Mouse (Mus musculus) hindbrain, embryonic 16.5 days (tissue): ENCODE measurements around the gene Tmem50a. TPM values are rescaled to one million over a fixed set of nuclear protein-coding genes. Genes with fewer than 3 reads are reported as not detected.

Experiments used
- ATAC-seq: fragments of 200-750 bp; cut with Nextera tagmentation; 2 replicates; pipeline ENCODE4 v1.8.0; 2017; ENCODE audit warnings: moderate TSS enrichment, moderate library complexity
- H3K27ac ChIP-seq: fragments of 300-500 bp; sonication (generic); 2 replicates; pipeline ENCODE4 v1.5.1; 2014; ENCODE audit warnings: low read depth, mild to moderate bottlenecking, control low read depth, low read length, moderate library complexity
- H3K27me3 ChIP-seq: fragments of 300-500 bp; sonication (generic); replicated peaks from 2 replicates; pipeline ENCODE4 v1.6.1; 2014; ENCODE audit warnings: low read length; ENCODE audit not compliant: control insufficient read depth, insufficient read depth
- H3K36me3 ChIP-seq: fragments of 300-500 bp; sonication (generic); 2 replicates; pipeline ENCODE4 v1.6.1; 2014; ENCODE audit warnings: mild to moderate bottlenecking, low read length, moderate library complexity, mixed read lengths; ENCODE audit not compliant: control insufficient read depth, insufficient read depth
- H3K4me1 ChIP-seq: fragments of 300-500 bp; sonication (generic); 2 replicates; pipeline ENCODE4 v1.6.1; 2014; ENCODE audit warnings: low read depth, low read length; ENCODE audit not compliant: control insufficient read depth, insufficient read depth
- H3K4me2 ChIP-seq: fragments of 300-500 bp; sonication (generic); 2 replicates; pipeline ENCODE4 v1.6.1; 2014; ENCODE audit warnings: mild to moderate bottlenecking, low read length, control low read depth, moderate library complexity
- H3K4me3 ChIP-seq: fragments of 300-500 bp; sonication (generic); 2 replicates; pipeline ENCODE4 v1.5.1; 2014; ENCODE audit warnings: mild to moderate bottlenecking, low read length, control low read depth, moderate library complexity
- H3K9ac ChIP-seq: fragments of 300-500 bp; sonication (generic); 2 replicates; pipeline ENCODE4 v1.6.1; 2014; ENCODE audit warnings: low read depth, mild to moderate bottlenecking, control low read depth, low read length, moderate library complexity
- H3K9me3 ChIP-seq: fragments of 300-500 bp; sonication (generic); 2 replicates; pipeline ENCODE4 v1.6.1; 2014; ENCODE audit warnings: mild to moderate bottlenecking, low read length, moderate library complexity; ENCODE audit not compliant: control insufficient read depth
- WGBS: fragments of 180-500 bp; shearing (Covaris S2); extraction: QIAGEN DNeasy Blood & Tissue Kit; methylation state at CpG from one replicate; pipeline ENCODE4 v1.1.7; 2014; 5-methylcytosine and 5-hydroxymethylcytosine counted together
- polyA plus RNA-seq: library from polyadenylated mRNA; unstranded; fragments of >200 nt; fragmentation: Nextera tagmentation; extraction: Ambion mirVana; gene quantifications from 2 replicates; pipeline ENCODE4 v1.2.1, GENCODE M21; 2015

Tmem50a gene
- polyA plus RNA-seq, 1 experiment from 2014 or later: 227 TPM

- Histone ChIP-seq H3K27ac (no peak overlapping the region), H3K9ac (no peak overlapping the region), H3K9me3 (no peaks in the 10 kb centered on the region), H3K27me3 (peaks cover 15% of the 10 kb centered on the region), H3K4me1 (no peaks in the 10 kb centered on the region), H3K4me2 (no peak overlapping the region), H3K36me3 (no peaks in the 10 kb centered on the region), H3K4me3 (no peak overlapping the region)
- WGBS: 58% methylated on average over 7 of the region's 7 CpGs
- ATAC-seq: no peak
These were observed 44.9 kb downstream of the Tmem50a start for GRCm38 (mm10) chr4:134869815-134870375.

GRCm38 (mm10) chr4:134869068-134869730 lies 45.6 kb downstream of the Tmem50a start:
- H3K27me3 ChIP-seq: peaks cover 15% of the 10 kb centered on the region
- H3K9me3 ChIP-seq: no peaks in the 10 kb centered on the region
- no peaks in the 10 kb centered on the region for H3K36me3 ChIP-seq
- no peaks in the 10 kb centered on the region for H3K4me1 ChIP-seq
- 11% methylated on average over 16 of the region's 16 CpGs for WGBS
- H3K4me3 ChIP-seq: no peak overlapping the region
- H3K4me2 ChIP-seq: no peak overlapping the region
- no peak for ATAC-seq
- no peak overlapping the region for H3K9ac ChIP-seq
- H3K27ac ChIP-seq: no peak overlapping the region

GRCm38 (mm10) chr4:134868490-134868889 lies 46.3 kb downstream of the Tmem50a start:
- 32% methylated on average over 9 of the region's 9 CpGs for WGBS
- Histone ChIP-seq H3K27me3 (peaks cover 15% of the 10 kb centered on the region), H3K4me3 (no peak overlapping the region), H3K9ac (no peak overlapping the region), H3K27ac (no peak overlapping the region), H3K4me2 (no peak overlapping the region), H3K36me3 (no peaks in the 10 kb centered on the region), H3K4me1 (no peaks in the 10 kb centered on the region), H3K9me3 (no peaks in the 10 kb centered on the region)
- no peak for ATAC-seq

- Histone ChIP-seq H3K4me3 (no peak overlapping the region), H3K9me3 (no peaks in the 10 kb centered on the region), H3K4me2 (no peak overlapping the region), H3K4me1 (no peaks in the 10 kb centered on the region), H3K27me3 (peaks cover 15% of the 10 kb centered on the region), H3K9ac (no peak overlapping the region), H3K36me3 (no peaks in the 10 kb centered on the region), H3K27ac (no peak overlapping the region)
- no peak for ATAC-seq
- WGBS: 91% methylated on average over 10 of the region's 10 CpGs
These were observed 46.8 kb downstream of the Tmem50a start for GRCm38 (mm10) chr4:134868065-134868464.

- H3K9me3 ChIP-seq: no peaks in the 10 kb centered on the region
These were observed 47.2 kb downstream of the Tmem50a start for GRCm38 (mm10) chr4:134867661-134868060.

GRCm38 (mm10) chr4:134867213-134867612 lies 47.6 kb downstream of the Tmem50a start:
- WGBS: 92% methylated on average over 8 of the region's 8 CpGs
- Histone ChIP-seq H3K36me3 (no peaks in the 10 kb centered on the region), H3K4me1 (no peaks in the 10 kb centered on the region), H3K9me3 (no peaks in the 10 kb centered on the region), H3K4me3 (no peak overlapping the region), H3K9ac (no peak overlapping the region), H3K27ac (no peak overlapping the region), H3K4me2 (no peak overlapping the region), H3K27me3 (peaks cover 15% of the 10 kb centered on the region)
- no peak for ATAC-seq

More at GRCm38 (mm10) chr4:134867661-134868060, 47.2 kb downstream of the Tmem50a start:
- no peak overlapping the region for H3K4me2 ChIP-seq
- peaks cover 15% of the 10 kb centered on the region for H3K27me3 ChIP-seq
- H3K4me1 ChIP-seq: no peaks in the 10 kb centered on the region
- WGBS: 83% methylated on average over 8 of the region's 8 CpGs
- no peak overlapping the region for H3K27ac ChIP-seq
- no peak for ATAC-seq
- H3K36me3 ChIP-seq: no peaks in the 10 kb centered on the region
- no peak overlapping the region for H3K9ac ChIP-seq
- H3K4me3 ChIP-seq: no peak overlapping the region

GRCm38 (mm10) chr4:134865789-134866188 lies 49.0 kb downstream of the Tmem50a start:
- Histone ChIP-seq H3K27ac (no peak overlapping the region), H3K27me3 (peaks cover 15% of the 10 kb centered on the region), H3K4me2 (no peak overlapping the region), H3K9me3 (no peaks in the 10 kb centered on the region), H3K36me3 (no peaks in the 10 kb centered on the region), H3K4me3 (no peak overlapping the region), H3K4me1 (no peaks in the 10 kb centered on the region), H3K9ac (no peak overlapping the region)
- ATAC-seq: no peak
- 94% methylated on average over 5 of the region's 5 CpGs for WGBS

GRCm38 (mm10) chr4:134865340-134865739 lies 49.5 kb downstream of the Tmem50a start:
- Histone ChIP-seq H3K27ac (no peak overlapping the region), H3K9ac (no peak overlapping the region), H3K9me3 (no peaks in the 10 kb centered on the region), H3K27me3 (peaks cover 12% of the 10 kb centered on the region), H3K36me3 (no peaks in the 10 kb centered on the region), H3K4me1 (no peaks in the 10 kb centered on the region), H3K4me3 (no peak overlapping the region), H3K4me2 (no peak overlapping the region)
- WGBS: 81% methylated on average over 6 of the region's 6 CpGs
- no peak for ATAC-seq

- Histone ChIP-seq H3K9ac (no peak within 1 kb of the TSS), H3K4me2 (no peak within 1 kb of the TSS), H3K27ac (no peak within 1 kb of the TSS), H3K27me3 (peaks cover 1% of the 10 kb centered on the region; the same call in 1 of the 2 replicates), H3K4me3 (no peak within 1 kb of the TSS), H3K36me3 (no peaks in the 10 kb centered on the region), H3K9me3 (no peaks in the 10 kb centered on the region), H3K4me1 (no peaks in the 10 kb centered on the region)
- ATAC-seq: no peak
- 69% methylated on average over 14 of the region's 14 CpGs for WGBS
These were observed 50.7 kb downstream of the Tmem50a start, which contains the start of gene Rhd for GRCm38 (mm10) chr4:134863937-134864729. Gene Rhd (plus strand): TSS chr4:134864536.
